Mouse (Mus musculus) ES-Bruce4 (cell line): ENCODE measurements around the gene Trhr2. TPM values are rescaled to one million over a fixed set of nuclear protein-coding genes. Genes with fewer than 3 reads are reported as not detected.

ENCODE experiments used
- H3K27ac ChIP-seq: 2 replicates; pipeline ENCODE4 v1.5.1; 2012; ENCODE audit warnings: low read length, inconsistent platforms; ENCODE audit not compliant: insufficient read depth
- H3K27me3 ChIP-seq: 2 replicates; pipeline ENCODE4 v1.6.1; 2012; ENCODE audit warnings: mild to moderate bottlenecking, low read length, inconsistent platforms; ENCODE audit not compliant: control insufficient read depth, poor library complexity, insufficient read depth, severe bottlenecking
- H3K36me3 ChIP-seq: 2 replicates; pipeline ENCODE4 v1.6.1; 2012; ENCODE audit warnings: inconsistent platforms, mild to moderate bottlenecking, low read length, moderate library complexity; ENCODE audit not compliant: control insufficient read depth, poor library complexity, insufficient read depth, severe bottlenecking
- H3K4me1 ChIP-seq: one replicate; pipeline ENCODE4 v1.8.1; 2011; ENCODE audit warnings: low read length; ENCODE audit not compliant: control insufficient read depth, insufficient read depth
- H3K4me3 ChIP-seq: 2 replicates; pipeline ENCODE4 v1.5.1; 2011; ENCODE audit warnings: low read depth, mild to moderate bottlenecking, low read length
- H3K9ac ChIP-seq: 2 replicates; pipeline ENCODE4 v1.6.1; 2012; ENCODE audit warnings: low read depth, mild to moderate bottlenecking, inconsistent platforms; ENCODE audit not compliant: poor library complexity, severe bottlenecking
- H3K9me3 ChIP-seq: replicated peaks from 2 replicates; pipeline ENCODE4 v1.6.1; 2012; ENCODE audit warnings: mild to moderate bottlenecking, low read length, inconsistent platforms; ENCODE audit not compliant: control insufficient read depth, poor library complexity, insufficient read depth, severe bottlenecking
- CTCF ChIP-seq: IDR thresholded peaks from one replicate; pipeline ENCODE4 v1.8.1; 2011; ENCODE audit warnings: low read depth, low read length
- EP300 ChIP-seq: IDR thresholded peaks from 2 replicates; pipeline ENCODE4 v1.6.1; 2011; ENCODE audit warnings: low read depth, low read length; ENCODE audit not compliant: insufficient read depth
- POLR2A ChIP-seq: IDR thresholded peaks from one replicate; pipeline ENCODE4 v1.8.1; 2011; ENCODE audit warnings: low read length; ENCODE audit not compliant: insufficient read depth
- polyA plus RNA-seq: library from polyadenylated mRNA; stranded (reverse); fragments of >200 nt; gene quantifications from 2 replicates; pipeline ENCODE4 v1.2.4, GENCODE M21; 2011; ENCODE audit warnings: low read depth; ENCODE audit not compliant: missing spikeins, insufficient read depth, insufficient read length

Gene Trhr2
- polyA plus RNA-seq, 1 experiment, result not detected

DNA sequence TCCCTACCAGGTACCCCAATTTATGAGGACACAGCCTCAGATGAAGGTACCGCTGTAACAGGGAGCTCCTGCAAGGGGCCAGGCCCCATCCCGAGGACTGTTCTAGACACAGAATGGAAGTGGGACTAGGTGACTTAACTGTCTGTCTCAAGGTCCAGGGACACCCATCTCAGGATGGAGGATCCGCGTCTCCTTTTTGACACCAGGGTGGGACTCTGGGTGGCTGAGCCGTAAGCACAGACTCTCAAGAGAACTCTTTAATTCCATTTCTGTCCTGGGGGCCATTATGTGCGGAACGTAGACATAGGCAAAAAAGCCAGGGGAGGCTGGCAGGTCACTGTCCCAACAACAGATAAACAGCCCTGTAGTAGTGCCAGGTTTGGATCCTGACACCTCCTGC lies 38.4 kb downstream of the Trhr2 start:
- peaks cover 16% of the 10 kb centered on the region for H3K4me1 ChIP-seq
- H3K27me3 ChIP-seq, result no peaks in the 10 kb centered on the region
- TF ChIP-seq CTCF, result no peak
- TF ChIP-seq POLR2A, result no peak
- TF ChIP-seq EP300, result no peak
- no peak overlapping the region for H3K27ac ChIP-seq
- H3K36me3 ChIP-seq, result no peaks in the 10 kb centered on the region
- H3K4me3 ChIP-seq, result no peak overlapping the region
- H3K9me3 ChIP-seq, result no peaks in the 10 kb centered on the region
- no peak overlapping the region for H3K9ac ChIP-seq

- Histone ChIP-seq H3K4me1 (peaks cover 16% of the 10 kb centered on the region), H3K27me3 (no peaks in the 10 kb centered on the region), H3K27ac (no peak overlapping the region)
Measured at GRCm38 (mm10) chr8:122321455-122321921, 39.1 kb downstream of the Trhr2 start.

DNA sequence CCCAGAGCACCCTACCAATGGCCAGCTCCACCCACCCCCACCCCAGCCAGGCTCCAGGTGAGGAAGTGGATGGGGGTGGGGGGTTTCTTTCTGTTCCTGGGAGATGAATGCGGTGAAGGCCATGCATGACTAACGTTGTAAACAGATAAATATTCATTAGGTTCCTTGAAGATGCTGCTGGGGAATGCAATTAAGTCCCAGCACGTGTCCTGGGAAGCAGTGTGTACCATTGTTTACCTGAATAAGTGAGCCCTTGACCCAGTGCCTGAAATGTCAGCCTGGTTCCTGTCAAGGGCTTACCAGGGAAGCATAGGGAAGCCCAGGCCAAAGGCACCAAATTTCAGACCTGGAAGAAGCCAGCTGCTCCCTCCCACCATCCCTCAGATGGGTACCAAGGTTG lies 40.0 kb downstream of the Trhr2 start:
- TF ChIP-seq POLR2A (no peak), CTCF (no peak), EP300 (no peak; the same call in 1 of the 2 replicates)
- Histone ChIP-seq H3K4me1 (peaks cover 12% of the 10 kb centered on the region), H3K9ac (no peak overlapping the region), H3K9me3 (no peaks in the 10 kb centered on the region), H3K36me3 (no peaks in the 10 kb centered on the region), H3K27ac (no peak overlapping the region), H3K27me3 (no peaks in the 10 kb centered on the region), H3K4me3 (no peak overlapping the region)

More at GRCm38 (mm10) chr8:122321455-122321921, 39.1 kb downstream of the Trhr2 start:
- H3K4me3 ChIP-seq, result no peak overlapping the region
- H3K9ac ChIP-seq, result no peak overlapping the region
- H3K9me3 ChIP-seq, result no peaks in the 10 kb centered on the region
- H3K36me3 ChIP-seq, result no peaks in the 10 kb centered on the region
- no peak for TF ChIP-seq POLR2A
- no peak for TF ChIP-seq CTCF
- no peak for TF ChIP-seq EP300

DNA sequence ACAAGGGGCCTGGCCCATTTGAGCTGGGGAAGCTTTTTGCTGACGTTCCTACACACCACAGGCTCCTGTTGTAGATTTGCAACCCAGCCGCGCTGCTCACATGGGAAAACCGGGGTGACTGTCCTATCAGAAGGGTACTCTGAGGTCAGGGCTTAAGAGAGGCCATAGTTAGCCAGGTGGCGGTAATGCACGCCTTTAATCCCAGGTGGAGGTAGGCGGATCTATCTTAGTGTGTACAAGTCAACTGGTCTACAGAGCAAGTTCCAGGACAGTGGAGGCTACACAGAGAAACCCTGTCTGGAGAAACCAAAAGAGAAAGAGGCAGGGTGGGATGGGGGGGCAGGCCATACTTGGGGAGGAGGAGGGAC lies 40.9 kb downstream of the Trhr2 start:
- Histone ChIP-seq H3K27ac (0 out of 2 replicates have a peak overlapping the region, but pooled peaks have one; percentile 12), H3K36me3 (no peaks in the 10 kb centered on the region), H3K4me3 (no peak overlapping the region), H3K9ac (no peak overlapping the region), H3K4me1 (peaks cover 12% of the 10 kb centered on the region), H3K9me3 (no peaks in the 10 kb centered on the region), H3K27me3 (no peaks in the 10 kb centered on the region)
- TF ChIP-seq EP300, result no peak
- TF ChIP-seq CTCF, result no peak
- TF ChIP-seq POLR2A, result no peak

GRCm38 (mm10) chr8:122319045-122319707 lies 41.4 kb downstream of the Trhr2 start:
- peaks cover 12% of the 10 kb centered on the region for H3K4me1 ChIP-seq
- no peak overlapping the region for H3K9ac ChIP-seq
- no peaks in the 10 kb centered on the region for H3K36me3 ChIP-seq
- H3K9me3 ChIP-seq, result no peaks in the 10 kb centered on the region
- H3K27ac ChIP-seq, result 0 out of 2 replicates have a peak overlapping the region, but pooled peaks have one; percentile 12
- TF ChIP-seq POLR2A (no peak), EP300 (peak; percentile 96), CTCF (no peak)
- no peaks in the 10 kb centered on the region for H3K27me3 ChIP-seq
- H3K4me3 ChIP-seq, result no peak overlapping the region

DNA sequence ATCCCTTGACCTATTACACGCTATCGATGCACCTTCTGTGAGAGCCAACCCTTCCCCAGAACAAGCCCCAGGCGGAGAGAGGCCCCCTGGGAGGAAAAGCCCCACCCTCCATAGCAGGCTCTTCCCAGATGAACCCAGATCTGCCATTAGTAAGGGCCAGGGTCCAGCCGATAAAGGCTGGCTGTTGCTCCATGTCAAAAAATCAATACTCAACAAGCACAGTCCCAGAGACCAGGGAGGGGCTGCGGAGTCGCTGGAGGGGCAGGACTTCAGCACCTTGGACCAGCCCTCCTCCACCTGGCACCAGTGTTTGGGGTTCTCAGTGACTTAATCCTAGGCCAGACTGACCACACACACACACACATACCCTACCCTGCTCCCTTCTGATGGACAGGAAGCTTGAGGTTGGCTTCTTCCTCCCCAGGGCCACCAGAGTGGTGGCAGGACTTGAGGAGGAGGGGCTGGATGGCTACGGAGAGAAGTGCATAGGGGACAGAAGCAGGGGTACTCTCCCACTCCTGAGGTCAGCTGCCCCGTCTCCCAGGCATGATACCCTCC lies 42.5 kb downstream of the Trhr2 start:
- H3K4me1 ChIP-seq, result peaks cover 9% of the 10 kb centered on the region
- no peaks in the 10 kb centered on the region for H3K36me3 ChIP-seq
- no peak overlapping the region for H3K4me3 ChIP-seq
- no peaks in the 10 kb centered on the region for H3K27me3 ChIP-seq
- no peak for TF ChIP-seq EP300
- TF ChIP-seq CTCF, result no peak
- H3K27ac ChIP-seq, result no peak overlapping the region
- no peaks in the 10 kb centered on the region for H3K9me3 ChIP-seq
- H3K9ac ChIP-seq, result no peak overlapping the region
